Mouse (Mus musculus) heart, postnatal 36 days (tissue): ENCODE data around the gene Idh2. TPM values are rescaled to one million over a fixed set of nuclear protein-coding genes. Genes with fewer than 3 reads are reported as not detected.

Experiments used
- total RNA-seq, 2 experiments: library from RNA; stranded (reverse); gene quantifications; 2 replicates each; pipeline ENCODE4 v1.2.3; 2021

Idh2 gene
- total RNA-seq, 2 experiments from 2014 or later, result 1,714 to 2,029 TPM

Other genes with a start within 250 kb of the Idh2 start
- 10 to 100 TPM; 21.1 to 24.6 TPM for gene Ap3s2, start 194.7 kb downstream of the Idh2 start, total RNA-seq
- 10 to 100 TPM in 1 of 2 experiments, 1 to 10 TPM in 1; 9.8 to 11.4 TPM for gene Arpin, start 180.0 kb downstream of the Idh2 start, total RNA-seq
- gene Zfp710, start 90.6 kb downstream of the Idh2 start, total RNA-seq, result 10 to 100 TPM; 27.4 to 28.0 TPM
- gene Sema4b, start 71.4 kb upstream of the Idh2 start, total RNA-seq, result 10 to 100 TPM; 12.1 to 12.4 TPM
- gene Cib1, start 117.4 kb upstream of the Idh2 start, total RNA-seq, result 10 to 100 TPM; 15.6 to 16.3 TPM
- gene Gdpgp1, start 117.5 kb upstream of the Idh2 start, total RNA-seq, result 1 to 10 TPM; 1.5 to 1.8 TPM
- gene Ttll13, start 131.0 kb upstream of the Idh2 start, total RNA-seq, result under 1 TPM; 0.14 to 0.53 TPM
- gene Ngrn, start 145.8 kb upstream of the Idh2 start, total RNA-seq, result 10 to 100 TPM; 26.7 to 29.0 TPM
- gene Vps33b, start 154.3 kb upstream of the Idh2 start, total RNA-seq, result 1 to 10 TPM; 6.2 to 7.2 TPM
- 1 to 10 TPM; 2.2 to 2.5 TPM for gene Prc1, start 179.1 kb upstream of the Idh2 start, total RNA-seq
- gene Rccd1, start 209.1 kb upstream of the Idh2 start, total RNA-seq, result 1 to 10 TPM; 3.8 to 7.0 TPM
- gene Unc45a, start 225.6 kb upstream of the Idh2 start, total RNA-seq, result 10 to 100 TPM; 15.5 to 16.9 TPM
- gene Hddc3, start 227.7 kb upstream of the Idh2 start, total RNA-seq, result 10 to 100 TPM; 36.1 to 36.4 TPM